Mouse (Mus musculus) heart, adult 2 months (tissue): ENCODE measurements around the gene P2ry2. TPM values are rescaled to one million over a fixed set of nuclear protein-coding genes. Genes with fewer than 3 reads are reported as not detected.

Source experiments
- DNase-seq, 2 experiments: peaks; one replicate each; pipeline ENCODE4 v3.0.0; 2021
- H3K27ac ChIP-seq: fragments of 200-600 bp; 2 replicates; pipeline ENCODE4 v1.8.1; 2022
- H3K27me3 ChIP-seq: fragments of 200-500 bp; 2 replicates; pipeline ENCODE4 v1.6.1; 2012; ENCODE audit warnings: mild to moderate bottlenecking, low read length, inconsistent platforms, mixed read lengths; ENCODE audit not compliant: control insufficient read depth, insufficient read depth
- H3K36me3 ChIP-seq: fragments of 200-500 bp; 2 replicates; pipeline ENCODE4 v1.6.1; 2012; ENCODE audit warnings: low read length, inconsistent platforms; ENCODE audit not compliant: control insufficient read depth, insufficient read depth
- H3K4me1 ChIP-seq: fragments of 200-500 bp; 2 replicates; pipeline ENCODE4 v1.6.1; 2011; ENCODE audit warnings: low read length; ENCODE audit not compliant: control insufficient read depth, insufficient read depth
- H3K4me3 ChIP-seq: fragments of 200-600 bp; 2 replicates; pipeline ENCODE4 v1.8.1; 2022
- H3K79me2 ChIP-seq: fragments of 200-500 bp; replicated peaks from 2 replicates; pipeline ENCODE4 v1.6.1; 2012; ENCODE audit warnings: mild to moderate bottlenecking, inconsistent platforms, low read length, moderate library complexity, mixed read lengths; ENCODE audit not compliant: control insufficient read depth, insufficient read depth
- H3K9ac ChIP-seq: fragments of 200-500 bp; 2 replicates; pipeline ENCODE4 v1.6.1; 2012; ENCODE audit warnings: low read depth, mild to moderate bottlenecking, control low read depth, inconsistent platforms, low read length, mixed read lengths
- CTCF ChIP-seq: fragments of 200-600 bp; IDR thresholded peaks from 2 replicates; pipeline ENCODE4 v1.8.1; 2022; ENCODE audit warnings: antibody characterized with exemption, mild to moderate bottlenecking, moderate library complexity
- EP300 ChIP-seq: fragments of 200-500 bp; IDR thresholded peaks from 2 replicates; pipeline ENCODE4 v1.6.1; 2011; ENCODE audit warnings: low read depth, low read length, control low read depth; ENCODE audit not compliant: insufficient read depth
- POLR2A ChIP-seq: fragments of 200-500 bp; IDR thresholded peaks from 2 replicates; pipeline ENCODE4 v1.6.1; 2011; ENCODE audit warnings: mild to moderate bottlenecking, low read depth, low read length, control low read depth; ENCODE audit not compliant: insufficient read depth
- WGBS: fragments of 180-500 bp; shearing (Covaris S2); methylation state at CpG from one replicate; pipeline ENCODE4 v1.1.7; 2018; 5-methylcytosine and 5-hydroxymethylcytosine counted together
- intact Hi-C: fragments of 180-260 bp; cut with DNase I; formaldehyde crosslinking; loops from one replicate; pipeline ENCODE4 v1.15.1; 2025
- long read RNA-seq: library from polyadenylated mRNA; stranded (forward); transcript quantifications from one replicate; pipeline ENCODE4 v2.0.0, GENCODE M21; 2021
- polyA plus RNA-seq: library from polyadenylated mRNA; depleted of rRNA; stranded (reverse); fragments of >200 nt; gene quantifications from 2 replicates; pipeline ENCODE4 v1.2.3, GENCODE M21; 2012; rRNA removed
- total RNA-seq, 2 experiments: library from RNA; stranded (reverse); gene quantifications; 2 replicates each; pipeline ENCODE4 v1.2.3; 2021

The P2ry2 gene
- 10 to 100 TPM; 22.3 to 32.6 TPM for total RNA-seq
- polyA plus RNA-seq, result 40.4 and 46.8 TPM in 2 replicates
- long read RNA-seq, transcript P2ry2-201 (3 exons, 3,011 nt), result major isoform, 22 of 34 reads
- long read RNA-seq, transcript P2ry2-204 (3 exons, 2,372 nt), result minor isoform, 5 of 34 reads
- long read RNA-seq, partial matches to known transcripts, result 0 of 34 reads
- long read RNA-seq, other reads (novel, unspliced or antisense), result 4 of 34 reads

DNA sequence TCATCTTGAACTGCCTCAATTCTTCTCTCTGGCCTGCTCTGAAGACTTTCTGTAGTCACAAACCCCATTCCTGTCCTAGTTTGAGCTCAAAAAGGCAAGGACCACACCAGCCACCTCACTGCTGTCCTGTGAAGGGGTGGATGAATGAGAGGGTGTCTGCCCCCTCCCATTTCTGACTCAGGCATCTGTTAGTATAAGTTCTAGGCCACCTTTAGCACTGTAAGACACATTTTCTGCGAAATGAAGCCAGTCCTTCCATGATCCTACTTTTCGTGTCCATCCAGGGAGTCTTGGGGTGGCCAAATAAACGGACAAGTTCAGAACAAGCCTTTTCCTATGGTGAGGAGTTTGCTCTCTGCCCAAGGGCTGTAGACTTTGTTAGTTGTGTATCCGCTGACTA, at the start of gene P2ry2:
Gene P2ry2 (minus strand): TSS at position 326 of the 400 bp plus-strand sequence.
- peaks cover 11% of the 10 kb centered on the region for H3K4me1 ChIP-seq
- no peaks in the 10 kb centered on the region for H3K27me3 ChIP-seq
- H3K79me2 ChIP-seq, result peaks cover 2% of the 10 kb centered on the region; the same call in 1 of the 2 replicates
- peak within 1 kb of the TSS; percentile 87 for H3K27ac ChIP-seq
- H3K9ac ChIP-seq, result peak within 1 kb of the TSS; percentile 88
- 75% methylated on average over 4 of the region's 4 CpGs for WGBS
- TF ChIP-seq EP300 (no peak), POLR2A (no peak), CTCF (no peak)
- H3K36me3 ChIP-seq, result no peaks in the 10 kb centered on the region
- intact Hi-C loops, result loop anchor here (1.0 to 2.0 kb wide), 3 partner anchors 14 to 36 kb away; no protein-coding TSS in a partner anchor
- H3K4me3 ChIP-seq, result peak within 1 kb of the TSS; percentile 68
- no peak for DNase-seq

DNA sequence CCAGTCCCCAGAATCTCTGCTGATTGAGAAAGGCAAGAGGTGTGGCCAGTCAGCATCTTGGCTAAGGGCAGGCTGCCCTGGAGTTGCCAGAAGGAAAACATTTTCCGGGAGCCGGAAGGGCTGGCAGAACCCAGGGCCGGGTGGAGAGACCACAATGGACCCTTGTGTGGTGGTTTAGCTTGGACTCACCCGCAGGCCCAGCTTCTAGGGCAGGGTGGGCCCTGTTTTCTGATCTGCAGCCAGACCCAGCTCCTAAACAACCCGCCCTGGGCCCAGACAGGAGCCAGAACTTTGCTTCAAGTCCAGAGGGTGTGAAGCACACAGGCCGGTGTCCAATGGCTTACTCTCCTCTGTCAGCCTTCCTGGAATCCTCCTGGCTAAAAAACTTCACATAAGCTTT, 49.6 kb upstream of the P2ry2 start:
- H3K4me3 ChIP-seq, result no peak overlapping the region
- H3K27ac ChIP-seq, result peak overlapping the region; percentile 21
- H3K4me1 ChIP-seq, result peaks cover 2% of the 10 kb centered on the region; the same call in 1 of the 2 replicates
- H3K9ac ChIP-seq, result no peak overlapping the region
- no peaks in the 10 kb centered on the region for H3K79me2 ChIP-seq
- DNase-seq, result peak; percentile 68 to 73
- no peak for TF ChIP-seq POLR2A
- TF ChIP-seq CTCF, result no peak
- TF ChIP-seq EP300, result no peak
- intact Hi-C loops, result no loop called here
- no peaks in the 10 kb centered on the region for H3K36me3 ChIP-seq
- 74% methylated on average over 6 of the region's 6 CpGs for WGBS
- H3K27me3 ChIP-seq, result no peaks in the 10 kb centered on the region

DNA sequence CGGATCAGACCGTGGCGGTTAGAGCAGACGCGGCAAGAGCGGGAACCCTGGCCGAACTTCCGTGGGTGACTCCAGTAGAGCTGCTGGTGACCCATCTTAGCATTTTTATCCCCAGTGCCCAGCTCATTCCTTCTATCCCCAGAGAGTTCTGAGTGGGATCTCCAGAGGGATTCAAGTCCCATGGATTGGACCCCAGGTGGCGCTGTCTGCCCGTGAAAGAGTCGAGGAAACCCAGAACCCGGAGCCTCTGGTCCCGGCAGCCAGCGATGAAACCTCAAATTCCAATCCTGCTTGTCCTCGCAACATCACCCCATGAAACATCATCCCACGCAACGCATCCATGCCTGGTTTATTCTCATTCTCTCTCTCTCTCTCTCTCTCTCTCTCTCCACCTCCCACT, 48.7 kb upstream of the P2ry2 start:
- H3K36me3 ChIP-seq, result no peaks in the 10 kb centered on the region
- H3K9ac ChIP-seq, result no peak overlapping the region
- H3K4me3 ChIP-seq, result no peak overlapping the region
- peak; percentile 85 to 91 for DNase-seq
- H3K4me1 ChIP-seq, result no peaks in the 10 kb centered on the region; the same call in 1 of the 2 replicates
- H3K27ac ChIP-seq, result peak overlapping the region; percentile 21; the same call in 1 of the 2 replicates
- no peaks in the 10 kb centered on the region for H3K79me2 ChIP-seq
- 7% methylated on average over 17 of the region's 17 CpGs for WGBS
- H3K27me3 ChIP-seq, result no peaks in the 10 kb centered on the region
- TF ChIP-seq POLR2A (no peak), EP300 (peak; percentile 95), CTCF (peak; percentile 88)
- intact Hi-C loops, result loop anchor here (1.0 to 2.0 kb wide), 4 partner anchors 47 to 313 kb away; no protein-coding TSS in a partner anchor

DNA sequence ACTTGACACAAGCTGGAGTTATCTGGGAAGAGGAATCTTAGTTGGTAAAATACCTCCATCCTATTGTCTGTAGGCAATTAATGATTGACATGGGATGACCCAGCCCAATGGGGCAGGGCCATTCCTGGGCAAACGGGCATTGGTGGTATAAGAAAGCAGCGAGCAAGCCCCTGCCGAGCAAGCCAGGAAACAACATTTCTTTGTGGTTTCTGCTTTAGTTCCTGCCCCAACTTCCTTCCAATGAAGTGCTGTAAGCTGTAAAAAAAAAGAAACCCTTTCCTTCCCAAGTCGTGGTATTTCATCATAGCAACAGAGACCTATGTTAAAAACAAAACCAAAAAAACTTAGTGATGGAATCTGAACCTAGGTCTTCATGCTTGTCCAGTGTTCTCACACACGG, 47.8 kb upstream of the P2ry2 start:
- H3K79me2 ChIP-seq, result no peaks in the 10 kb centered on the region
- no peak overlapping the region for H3K27ac ChIP-seq
- no peaks in the 10 kb centered on the region; the same call in 1 of the 2 replicates for H3K4me1 ChIP-seq
- 54% methylated on average over 5 of the region's 5 CpGs for WGBS
- H3K36me3 ChIP-seq, result no peaks in the 10 kb centered on the region
- no peaks in the 10 kb centered on the region for H3K27me3 ChIP-seq
- intact Hi-C loops, result loop anchor here (2.0 kb wide), 2 partner anchors 48 to 314 kb away; no protein-coding TSS in a partner anchor
- TF ChIP-seq EP300 (no peak), POLR2A (no peak), CTCF (no peak)
- H3K9ac ChIP-seq, result no peak overlapping the region
- no peak for DNase-seq
- no peak overlapping the region for H3K4me3 ChIP-seq

DNA sequence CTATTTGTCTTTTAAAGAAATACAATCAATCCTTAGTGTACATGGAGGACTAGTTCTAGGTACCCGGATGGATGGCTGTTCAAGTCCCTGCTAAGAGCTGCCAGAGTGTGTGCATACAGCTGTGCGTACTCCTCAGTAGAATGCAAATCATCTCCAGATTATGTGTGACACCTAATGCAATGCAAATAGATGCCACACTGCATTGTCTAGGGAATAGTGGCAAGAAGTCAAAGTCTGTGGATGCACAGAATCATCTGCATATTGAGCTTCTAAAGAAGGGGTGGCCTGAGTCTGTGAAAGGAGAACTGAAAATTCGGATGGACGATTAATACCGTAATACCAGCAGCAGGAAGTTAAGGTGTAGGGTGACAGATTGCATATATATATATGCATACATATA, 46.5 kb upstream of the P2ry2 start:
- DNase-seq, result no peak
- 97% methylated on average over 5 of the region's 5 CpGs for WGBS
- Histone ChIP-seq H3K9ac (no peak overlapping the region), H3K27me3 (no peaks in the 10 kb centered on the region), H3K27ac (no peak overlapping the region), H3K4me1 (no peaks in the 10 kb centered on the region; the same call in 1 of the 2 replicates), H3K79me2 (no peaks in the 10 kb centered on the region), H3K36me3 (no peaks in the 10 kb centered on the region), H3K4me3 (no peak overlapping the region)
- intact Hi-C loops, result no loop called here
- TF ChIP-seq POLR2A, result no peak
- no peak for TF ChIP-seq CTCF
- TF ChIP-seq EP300, result no peak

DNA sequence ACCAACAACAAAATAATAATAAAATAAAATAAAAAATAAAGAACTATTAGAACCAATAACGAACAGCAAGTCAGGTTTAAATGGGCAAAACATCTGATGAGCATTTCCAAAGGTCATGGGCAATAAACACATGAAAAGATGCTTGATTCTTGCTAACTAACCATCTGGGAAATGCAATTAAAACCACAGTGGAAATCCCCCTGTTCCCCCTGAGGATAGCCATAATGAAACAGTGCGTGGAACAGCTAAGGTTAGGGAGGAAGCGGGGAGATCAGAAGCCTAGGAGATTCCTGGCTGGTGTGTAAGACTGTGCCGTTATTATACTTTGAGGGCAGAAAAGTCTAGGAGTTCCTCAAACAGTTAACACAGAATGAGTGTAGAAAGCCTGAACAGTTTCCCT, 44.6 kb upstream of the P2ry2 start:
- intact Hi-C loops, result no loop called here
- TF ChIP-seq POLR2A (no peak), CTCF (no peak), EP300 (no peak)
- H3K36me3 ChIP-seq, result no peaks in the 10 kb centered on the region
- no peak overlapping the region for H3K27ac ChIP-seq
- no peak overlapping the region for H3K9ac ChIP-seq
- H3K4me3 ChIP-seq, result no peak overlapping the region
- H3K27me3 ChIP-seq, result no peaks in the 10 kb centered on the region
- 48% methylated on average over 4 of the region's 4 CpGs for WGBS
- no peaks in the 10 kb centered on the region for H3K79me2 ChIP-seq
- H3K4me1 ChIP-seq, result no peaks in the 10 kb centered on the region; the same call in 1 of the 2 replicates
- no peak for DNase-seq
